Mouse (Mus musculus): ENCODE data around the gene Rab27a. TPM values are rescaled to one million over a fixed set of nuclear protein-coding genes. Genes with fewer than 3 reads are reported as not detected.

The Rab27a gene
- total RNA-seq (2014; rRNA removed) (5.3 and 6.4 TPM in 2 replicates), polyA plus RNA-seq (2015; fragmentation: Nextera tagmentation; extraction: Ambion mirVana) (2.7 and 4.0 TPM in 2 replicates)

DNA sequence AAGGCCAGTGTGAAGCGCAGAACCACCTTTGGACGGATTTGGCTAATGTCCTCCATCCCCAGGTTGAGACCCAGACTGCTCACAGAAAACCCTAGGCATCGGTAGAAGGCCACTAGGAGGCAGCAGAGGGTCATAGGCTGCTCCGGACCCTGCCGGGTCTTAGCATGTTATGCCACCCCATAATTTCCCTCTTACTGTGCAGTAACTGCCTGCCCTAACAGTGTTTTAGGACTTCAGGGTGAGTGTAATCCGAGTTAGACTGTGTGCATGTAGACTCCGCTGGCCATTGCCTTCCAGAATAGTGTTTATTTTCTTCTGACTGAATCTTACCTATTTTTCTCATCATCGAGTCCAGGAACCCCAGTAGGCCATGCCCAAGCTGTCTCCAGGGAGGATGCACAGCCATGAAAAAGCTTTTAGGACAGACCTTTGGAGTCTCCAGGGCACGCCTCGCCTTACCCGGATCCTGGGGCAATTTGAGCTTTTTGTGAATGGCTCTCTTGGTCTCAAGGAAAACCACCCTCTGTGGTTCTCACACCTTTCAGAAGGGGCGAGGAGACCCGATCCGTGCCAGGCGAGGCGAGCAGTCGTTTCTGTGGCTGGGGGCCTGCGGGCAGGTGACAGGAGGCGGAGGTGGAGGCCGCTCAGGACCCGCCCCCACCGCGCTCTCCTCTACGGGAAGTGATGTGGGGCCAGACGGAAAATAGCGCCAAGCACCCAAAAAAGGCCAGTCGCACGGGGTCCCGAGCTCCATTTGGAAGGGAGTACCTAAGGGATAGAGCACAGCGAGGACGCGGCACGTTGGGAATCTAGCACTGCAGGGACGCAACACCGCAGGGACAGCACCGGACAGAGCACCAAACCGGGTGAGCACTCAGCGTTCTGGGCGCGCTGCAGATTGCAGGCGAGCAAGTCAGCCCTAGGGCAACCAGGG lies at the start of gene Rab27a:
TSS of gene Rab27a (plus strand) at position 709 of the 934 bp plus-strand sequence.
- H3K27ac ChIP-seq (ENCODE audit: low read depth, low read length), result peak within 1 kb of the TSS; percentile 55
- peak; percentile 56 for ATAC-seq (ENCODE audit: low FRiP score)

DNA sequence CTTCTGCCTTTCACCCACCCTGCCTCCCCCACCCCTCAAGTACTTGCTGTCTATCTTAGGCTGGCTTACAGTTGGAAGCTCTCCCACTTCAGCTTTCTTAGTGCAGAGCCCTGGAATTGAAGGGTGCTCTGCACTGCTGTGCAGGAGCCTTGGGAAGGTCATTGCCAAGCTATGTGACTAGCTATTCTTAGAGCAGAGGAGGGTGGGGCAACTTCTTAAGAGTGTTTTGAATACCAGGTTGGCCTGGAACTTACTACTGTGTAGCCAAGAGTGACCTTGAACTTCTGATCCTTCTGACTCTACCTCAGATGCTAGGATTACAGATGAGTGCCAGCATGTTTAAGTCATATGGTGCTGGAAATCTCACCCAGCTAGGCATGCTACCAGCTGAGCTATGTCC lies 48.5 kb upstream of the Rab27a start:
- DNase-seq (ENCODE audit: low spot score) (no peak), ATAC-seq (ENCODE audit: low FRiP score) (no peak)
- TF ChIP-seq CTCF (IDR thresholded peaks at IDR 0.05), result no peak
- no peak overlapping the region for H3K9ac ChIP-seq (replicated peaks; ENCODE audit: low read length, poor library complexity, severe bottlenecking)
- H3K36me3 ChIP-seq (ENCODE audit: insufficient read depth, low read length), result 0 out of 2 replicates have a peak, but pooled peaks cover 3% of the 10 kb centered on the region
- no peak overlapping the region for H3K27ac ChIP-seq (ENCODE audit: low read depth, low read length)
- H3K27me3 ChIP-seq (ENCODE audit: insufficient read depth, low read length), result no peaks in the 10 kb centered on the region
- H3K4me1 ChIP-seq (ENCODE audit: insufficient read depth, low read length), result no peaks in the 10 kb centered on the region
- no peak overlapping the region for H3K4me3 ChIP-seq (ENCODE audit: low read depth, low read length)
- H3K9me3 ChIP-seq (ENCODE audit: low read length), result no peaks in the 10 kb centered on the region
- H3K4me2 ChIP-seq (ENCODE audit: low read depth, low read length, poor library complexity, severe bottlenecking), result no peak overlapping the region

More for the DNA sequence above, at the start of gene Rab27a:
- peak within 1 kb of the TSS; percentile 86 for H3K4me2 ChIP-seq (ENCODE audit: low read depth, low read length, poor library complexity, severe bottlenecking)
- H3K9ac ChIP-seq (replicated peaks; ENCODE audit: low read length, poor library complexity, severe bottlenecking), result peak within 1 kb of the TSS; percentile 76
- peak within 1 kb of the TSS; percentile 53 for H3K4me3 ChIP-seq (ENCODE audit: low read depth, low read length)
- 2% methylated on average over 41 of the region's 41 CpGs for WGBS
- TF ChIP-seq CTCF (IDR thresholded peaks at IDR 0.05), result peak; percentile 91
- H3K9me3 ChIP-seq (ENCODE audit: low read length), result no peaks in the 10 kb centered on the region
- no peaks in the 10 kb centered on the region for H3K27me3 ChIP-seq (ENCODE audit: insufficient read depth, low read length)
- H3K36me3 ChIP-seq (ENCODE audit: insufficient read depth, low read length), result no peaks in the 10 kb centered on the region
- H3K4me1 ChIP-seq (ENCODE audit: insufficient read depth, low read length), result no peaks in the 10 kb centered on the region; the same call in 1 of the 2 replicates
- DNase-seq (ENCODE audit: low spot score), result peak; percentile 90

DNA sequence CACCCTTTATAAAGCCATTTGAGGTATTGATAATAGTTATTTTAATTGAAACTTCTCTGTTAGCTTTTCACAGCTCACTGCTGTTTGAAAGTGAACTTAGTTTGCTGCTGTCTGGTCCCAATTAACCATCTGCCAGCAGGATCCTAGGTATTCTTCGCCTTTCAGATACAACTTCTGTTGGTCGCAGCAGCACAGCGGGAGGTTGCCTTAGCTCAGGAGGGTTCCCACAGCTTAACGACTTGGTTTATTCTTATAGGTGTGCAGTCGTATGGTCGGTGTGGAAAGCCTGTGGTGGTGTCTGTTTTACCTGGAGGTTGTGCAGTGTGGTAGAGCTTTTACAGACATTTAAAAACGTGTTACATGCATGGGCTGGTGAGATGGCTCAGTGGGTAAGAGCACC lies 47.8 kb upstream of the Rab27a start:
- TF ChIP-seq CTCF (IDR thresholded peaks at IDR 0.05), result no peak
- H3K9me3 ChIP-seq (ENCODE audit: low read length), result no peaks in the 10 kb centered on the region
- DNase-seq (ENCODE audit: low spot score) (no peak), ATAC-seq (ENCODE audit: low FRiP score) (no peak)
- no peak overlapping the region for H3K9ac ChIP-seq (replicated peaks; ENCODE audit: low read length, poor library complexity, severe bottlenecking)
- no peaks in the 10 kb centered on the region for H3K27me3 ChIP-seq (ENCODE audit: insufficient read depth, low read length)
- no peak overlapping the region for H3K27ac ChIP-seq (ENCODE audit: low read depth, low read length)
- H3K4me1 ChIP-seq (ENCODE audit: insufficient read depth, low read length), result no peaks in the 10 kb centered on the region
- H3K36me3 ChIP-seq (ENCODE audit: insufficient read depth, low read length), result peaks cover 7% of the 10 kb centered on the region; the same call in 1 of the 2 replicates
- H3K4me3 ChIP-seq (ENCODE audit: low read depth, low read length), result no peak overlapping the region
- H3K4me2 ChIP-seq (ENCODE audit: low read depth, low read length, poor library complexity, severe bottlenecking), result no peak overlapping the region
- 60% methylated on average over 7 of the region's 7 CpGs for WGBS

DNA sequence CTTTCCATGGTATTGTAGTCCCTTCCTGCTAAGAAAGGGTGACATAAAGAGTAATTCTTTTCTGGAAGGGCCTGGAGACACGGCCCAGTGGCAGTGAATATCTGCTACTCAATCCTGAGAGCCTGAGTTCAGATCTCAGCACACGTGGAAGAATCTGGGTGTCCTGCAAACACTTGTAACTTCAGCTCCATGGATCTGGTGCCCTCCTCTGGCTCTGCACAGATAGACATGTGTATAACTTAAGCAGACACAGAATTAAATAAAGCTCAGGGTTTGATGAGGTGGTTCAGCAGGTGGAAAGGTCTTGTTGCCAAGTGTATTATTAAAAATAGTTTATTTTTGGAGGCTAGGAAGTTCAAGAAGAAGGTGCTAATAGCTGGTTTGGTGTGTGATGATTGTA lies 44.2 kb upstream of the Rab27a start:
- 71% methylated on average over 2 of the region's 2 CpGs for WGBS
- H3K9ac ChIP-seq (replicated peaks; ENCODE audit: low read length, poor library complexity, severe bottlenecking), result no peak overlapping the region
- H3K4me2 ChIP-seq (ENCODE audit: low read depth, low read length, poor library complexity, severe bottlenecking), result no peak overlapping the region
- TF ChIP-seq CTCF (IDR thresholded peaks at IDR 0.05), result peak; percentile 39
- H3K27me3 ChIP-seq (ENCODE audit: insufficient read depth, low read length), result no peaks in the 10 kb centered on the region
- no peaks in the 10 kb centered on the region for H3K4me1 ChIP-seq (ENCODE audit: insufficient read depth, low read length)
- no peak for DNase-seq (ENCODE audit: low spot score)
- no peak overlapping the region for H3K27ac ChIP-seq (ENCODE audit: low read depth, low read length)
- ATAC-seq (ENCODE audit: low FRiP score), result no peak
- H3K9me3 ChIP-seq (ENCODE audit: low read length), result no peaks in the 10 kb centered on the region
- peaks cover 31% of the 10 kb centered on the region for H3K36me3 ChIP-seq (ENCODE audit: insufficient read depth, low read length)
- H3K4me3 ChIP-seq (ENCODE audit: low read depth, low read length), result no peak overlapping the region

DNA sequence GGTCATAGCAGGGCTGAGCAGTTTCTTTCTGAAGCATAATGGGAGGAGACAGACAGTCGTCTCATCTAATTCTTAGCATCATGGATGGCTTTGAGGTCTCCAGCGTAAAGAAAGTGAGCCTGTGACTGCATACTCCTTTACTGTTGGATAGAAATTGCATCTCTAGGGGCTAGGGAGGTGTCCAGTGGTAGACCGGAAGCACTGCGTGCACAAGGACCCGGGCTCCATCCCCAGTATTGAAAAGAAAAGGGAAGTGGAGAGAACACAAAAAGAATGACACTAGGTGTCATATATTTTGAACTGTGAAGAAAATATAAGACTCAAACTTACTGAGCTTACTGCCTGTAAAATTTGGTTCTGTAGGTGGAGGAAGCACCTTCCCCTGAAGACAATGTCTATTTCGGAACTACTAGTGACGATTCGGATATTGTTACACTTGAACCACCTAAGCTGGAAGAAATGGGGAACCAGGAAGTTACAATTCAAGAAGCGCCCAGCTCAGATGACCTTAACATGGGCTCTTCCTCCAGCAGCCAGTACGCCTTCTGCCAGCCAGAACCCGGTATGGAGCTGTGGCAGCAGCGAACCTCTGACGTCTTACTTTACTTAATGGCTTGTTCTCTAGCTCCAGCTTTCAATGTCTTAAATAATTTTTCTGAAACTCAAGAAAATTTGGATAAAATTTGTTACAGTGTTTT lies 43.2 kb upstream of the Rab27a start:
- peaks cover 36% of the 10 kb centered on the region for H3K36me3 ChIP-seq (ENCODE audit: insufficient read depth, low read length)
- no peak overlapping the region for H3K4me2 ChIP-seq (ENCODE audit: low read depth, low read length, poor library complexity, severe bottlenecking)
- TF ChIP-seq CTCF (IDR thresholded peaks at IDR 0.05), result no peak
- no peak overlapping the region for H3K4me3 ChIP-seq (ENCODE audit: low read depth, low read length)
- no peaks in the 10 kb centered on the region for H3K27me3 ChIP-seq (ENCODE audit: insufficient read depth, low read length)
- no peaks in the 10 kb centered on the region for H3K9me3 ChIP-seq (ENCODE audit: low read length)
- no peak for ATAC-seq (ENCODE audit: low FRiP score)
- no peak overlapping the region for H3K27ac ChIP-seq (ENCODE audit: low read depth, low read length)
- H3K4me1 ChIP-seq (ENCODE audit: insufficient read depth, low read length), result no peaks in the 10 kb centered on the region
- WGBS, result 86% methylated on average over 13 of the region's 13 CpGs
- DNase-seq (ENCODE audit: low spot score), result no peak
- no peak overlapping the region for H3K9ac ChIP-seq (replicated peaks; ENCODE audit: low read length, poor library complexity, severe bottlenecking)

DNA sequence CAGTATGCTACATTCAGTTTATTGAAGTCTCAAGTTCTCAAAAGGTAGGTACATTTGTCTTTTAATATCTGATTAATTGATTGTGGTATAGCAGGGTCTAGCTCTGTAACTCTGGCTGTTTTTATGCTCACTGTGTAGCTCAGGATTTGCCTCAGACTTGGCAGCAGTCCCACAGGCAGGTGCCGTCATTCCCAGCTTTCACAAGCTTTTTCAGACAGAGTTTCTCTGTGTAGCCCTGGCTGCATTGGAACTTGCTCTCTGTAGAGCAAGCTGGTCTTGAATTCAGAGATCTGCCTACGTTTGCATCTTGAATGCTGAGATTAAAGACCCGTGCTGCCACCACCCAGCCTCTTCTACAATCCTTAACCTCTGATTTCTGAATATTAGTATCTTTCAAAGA lies 42.5 kb upstream of the Rab27a start:
- no peak for DNase-seq (ENCODE audit: low spot score)

More for the DNA sequence above, 42.5 kb upstream of the Rab27a start:
- H3K4me3 ChIP-seq (ENCODE audit: low read depth, low read length), result no peak overlapping the region
- H3K9ac ChIP-seq (replicated peaks; ENCODE audit: low read length, poor library complexity, severe bottlenecking), result no peak overlapping the region
- no peak overlapping the region for H3K27ac ChIP-seq (ENCODE audit: low read depth, low read length)
- no peak overlapping the region for H3K4me2 ChIP-seq (ENCODE audit: low read depth, low read length, poor library complexity, severe bottlenecking)
- no peaks in the 10 kb centered on the region for H3K4me1 ChIP-seq (ENCODE audit: insufficient read depth, low read length)
- no peak for TF ChIP-seq CTCF (IDR thresholded peaks at IDR 0.05)
- H3K27me3 ChIP-seq (ENCODE audit: insufficient read depth, low read length), result no peaks in the 10 kb centered on the region
- no peaks in the 10 kb centered on the region for H3K9me3 ChIP-seq (ENCODE audit: low read length)
- no peak for ATAC-seq (ENCODE audit: low FRiP score)
- 64% methylated on average over 3 of the region's 3 CpGs for WGBS
- H3K36me3 ChIP-seq (ENCODE audit: insufficient read depth, low read length), result peaks cover 42% of the 10 kb centered on the region

Measured in midbrain, postnatal 0 days (tissue).